Mouse (Mus musculus): ENCODE measurements around the gene Zfp821.
A peak's percentile ranks its signal among the peaks of the same experiment; 100 is the strongest.

The Zfp821 gene

GRCm38 (mm10) chr8:109705320-109706075, at the start of gene Zfp821:
TSS of gene Zfp821 (plus strand) at chr8:109705546.
- DNase-seq (ENCODE audit: low spot score in 2 of 2), result peak; percentile 84 to 93

- DNase-seq (ENCODE audit: low spot score in 2 of 2), result peak in 1 of 2 experiments; percentile 36
Observed at GRCm38 (mm10) chr8:109656860-109657259, 48.5 kb upstream of the Zfp821 start.

GRCm38 (mm10) chr8:109662328-109662727, 43.0 kb upstream of the Zfp821 start:
- no peak for DNase-seq (ENCODE audit: low spot score in 2 of 2)

GRCm38 (mm10) chr8:109666616-109667015, 38.7 kb upstream of the Zfp821 start:
- DNase-seq (ENCODE audit: low spot score in 2 of 2), result no peak

- no peak for DNase-seq (ENCODE audit: low spot score in 2 of 2)
Observed at GRCm38 (mm10) chr8:109672656-109673055, 32.7 kb upstream of the Zfp821 start.

GRCm38 (mm10) chr8:109673596-109673995, 31.8 kb upstream of the Zfp821 start:
- no peak for DNase-seq (ENCODE audit: low spot score in 2 of 2)

- peak; percentile 38 to 58 for DNase-seq (ENCODE audit: low spot score in 2 of 2)
Observed at GRCm38 (mm10) chr8:109675896-109676643, 29.3 kb upstream of the Zfp821 start.

- DNase-seq (ENCODE audit: low spot score in 2 of 2), result no peak
Observed at GRCm38 (mm10) chr8:109681535-109681934, 23.8 kb upstream of the Zfp821 start.

GRCm38 (mm10) chr8:109682120-109682519, 23.2 kb upstream of the Zfp821 start:
- no peak for DNase-seq (ENCODE audit: low spot score in 2 of 2)

- DNase-seq (ENCODE audit: low spot score in 2 of 2), result no peak
Observed at GRCm38 (mm10) chr8:109687248-109687647, 18.1 kb upstream of the Zfp821 start.

- DNase-seq (ENCODE audit: low spot score in 2 of 2), result no peak
Observed at GRCm38 (mm10) chr8:109691769-109692168, 13.6 kb upstream of the Zfp821 start.

- DNase-seq (ENCODE audit: low spot score in 2 of 2), result no peak
Observed at GRCm38 (mm10) chr8:109692443-109693145, 12.8 kb upstream of the Zfp821 start.

GRCm38 (mm10) chr8:109693146-109693900, 12.0 kb upstream of the Zfp821 start, which contains the start of gene Ist1:
TSS of gene Ist1 (minus strand) at chr8:109693260.
- DNase-seq (ENCODE audit: low spot score in 2 of 2), result peak; percentile 91 to 98

- DNase-seq (ENCODE audit: low spot score in 2 of 2), result no peak
Observed at GRCm38 (mm10) chr8:109694154-109694553, 11.2 kb upstream of the Zfp821 start.

- no peak for DNase-seq (ENCODE audit: low spot score in 2 of 2)
Observed at GRCm38 (mm10) chr8:109697754-109698153, 7.6 kb upstream of the Zfp821 start.

GRCm38 (mm10) chr8:109698477-109698876, 6.9 kb upstream of the Zfp821 start:
- no peak for DNase-seq (ENCODE audit: low spot score in 2 of 2)

GRCm38 (mm10) chr8:109704565-109705319, 604 bp upstream of the Zfp821 start:
- no peak for DNase-seq (ENCODE audit: low spot score in 2 of 2)

GRCm38 (mm10) chr8:109706076-109706873, 929 bp downstream of the Zfp821 start:
- peak in 1 of 2 experiments; percentile 25 for DNase-seq (ENCODE audit: low spot score in 2 of 2)

- peak in 1 of 2 experiments; percentile 79 for DNase-seq (ENCODE audit: low spot score in 2 of 2)
Observed at GRCm38 (mm10) chr8:109706874-109707237, 1.5 kb downstream of the Zfp821 start.

- DNase-seq (ENCODE audit: low spot score in 2 of 2), result no peak
Observed at GRCm38 (mm10) chr8:109707921-109708320, 2.6 kb downstream of the Zfp821 start.
